Mouse (Mus musculus) cortical plate, adult 2 months (tissue): ENCODE data around the gene Vamp4. TPM values are rescaled to one million over a fixed set of nuclear protein-coding genes. Genes with fewer than 3 reads are reported as not detected.
A peak's percentile ranks its signal among the peaks of the same experiment; 100 is the strongest.
"Not testable (repeated sequence)": the region's sequence is repeated elsewhere in the genome, so short reads cannot be mapped to it uniquely, and the experiment has no call there.

ENCODE experiments used
- H3K27ac ChIP-seq: fragments of 200-500 bp; 2 replicates; pipeline ENCODE4 v1.5.1; 2012; ENCODE audit warnings: low read length, control low read depth, inconsistent platforms; ENCODE audit not compliant: insufficient read depth
- H3K4me1 ChIP-seq: fragments of 200-500 bp; 2 replicates; pipeline ENCODE4 v1.6.1; 2011; ENCODE audit warnings: low read length; ENCODE audit not compliant: control insufficient read depth, insufficient read depth
- H3K4me3 ChIP-seq: fragments of 200-500 bp; 2 replicates; pipeline ENCODE4 v1.5.1; 2011; ENCODE audit warnings: mild to moderate bottlenecking, low read length, control low read depth; ENCODE audit not compliant: insufficient read depth
- CTCF ChIP-seq: fragments of 200-500 bp; IDR thresholded peaks from 2 replicates; pipeline ENCODE4 v1.5.1; 2011; ENCODE audit warnings: mild to moderate bottlenecking, control low read depth, low read length; ENCODE audit not compliant: insufficient read depth; ENCODE audit errors: extremely low read depth
- POLR2A ChIP-seq: fragments of 200-500 bp; IDR thresholded peaks from 2 replicates; pipeline ENCODE4 v1.6.1; 2011; ENCODE audit warnings: mild to moderate bottlenecking, low read length, control low read depth; ENCODE audit not compliant: insufficient read depth; ENCODE audit errors: extremely low read depth
- polyA plus RNA-seq: library from polyadenylated mRNA; depleted of rRNA; stranded (reverse); fragments of >200 nt; gene quantifications from 2 replicates; pipeline ENCODE4 v1.2.3, GENCODE M21; 2012

Gene Vamp4
- polyA plus RNA-seq, 1 experiment, result 82.2 TPM

DNA sequence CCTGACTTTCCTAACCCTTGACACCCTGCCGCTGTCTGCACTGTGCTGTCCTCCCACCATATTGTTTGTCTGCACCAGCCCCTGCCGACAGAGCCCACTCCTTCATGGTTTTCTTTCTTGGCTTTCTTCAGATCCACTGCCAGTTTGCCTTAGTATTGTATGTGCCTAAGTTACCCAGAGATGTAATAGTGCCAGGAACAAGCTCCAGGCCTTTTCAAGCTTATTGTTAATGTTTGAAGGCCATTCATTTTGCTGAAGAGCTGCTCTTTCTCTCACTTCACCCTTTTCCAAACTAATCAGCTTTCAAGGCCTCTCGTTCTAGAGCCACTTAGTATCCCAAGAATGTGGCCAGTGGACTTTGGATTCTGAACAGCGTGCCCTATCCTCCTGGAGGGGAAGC, 40.9 kb downstream of the Vamp4 start:
- TF ChIP-seq CTCF, result no peak
- TF ChIP-seq POLR2A, result no peak
- no peaks in the 10 kb centered on the region for H3K4me1 ChIP-seq
- H3K4me3 ChIP-seq, result no peak overlapping the region
- no peak overlapping the region for H3K27ac ChIP-seq

- Histone ChIP-seq H3K4me3 (no peak overlapping the region), H3K4me1 (no peaks in the 10 kb centered on the region), H3K27ac (no peak overlapping the region)
- no peak for TF ChIP-seq POLR2A
- no peak for TF ChIP-seq CTCF
These were observed 45.2 kb downstream of the Vamp4 start for GRCm38 (mm10) chr1:162615511-162615910.

DNA sequence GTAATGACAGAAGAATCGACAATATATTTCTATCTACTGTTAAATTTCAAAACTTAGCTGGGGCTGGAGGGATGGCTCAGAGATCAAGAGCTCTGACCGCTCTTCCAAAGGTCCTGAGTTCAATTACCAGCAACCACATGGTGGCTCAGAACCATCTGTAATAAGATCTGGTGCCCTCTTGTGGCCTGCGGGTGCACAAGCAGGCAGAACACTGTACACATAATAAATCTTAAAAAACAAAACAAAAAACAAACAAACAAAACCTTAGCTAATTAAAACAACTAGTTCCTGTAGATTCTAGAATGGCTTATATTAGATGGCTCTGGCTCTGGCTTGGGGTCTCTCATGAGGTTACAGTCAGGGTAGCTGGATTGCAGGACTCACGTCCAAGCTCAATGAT, 50.2 kb downstream of the Vamp4 start:
- no peaks in the 10 kb centered on the region for H3K4me1 ChIP-seq
- no peak overlapping the region for H3K4me3 ChIP-seq

DNA sequence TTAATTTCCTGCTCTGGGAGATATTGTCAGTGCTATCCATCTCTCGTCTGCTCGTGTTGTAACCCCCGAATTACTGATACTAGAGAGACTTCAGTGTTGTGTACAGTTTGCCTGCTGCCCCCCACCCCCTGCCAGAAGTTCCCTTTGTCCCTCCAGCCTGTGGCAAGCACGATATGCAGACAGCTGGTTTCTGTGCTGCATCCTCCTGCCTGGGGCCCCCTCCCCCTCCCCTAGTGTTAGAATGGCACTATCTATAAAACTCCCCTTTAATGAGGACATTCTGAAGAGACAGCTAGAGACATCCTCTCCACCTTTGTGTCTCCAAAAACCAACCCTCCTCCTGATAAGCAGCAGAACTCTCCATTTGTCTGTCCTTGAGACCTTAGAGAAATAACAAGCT, 53.6 kb downstream of the Vamp4 start:
- Histone ChIP-seq H3K27ac (no peak overlapping the region), H3K4me3 (no peak overlapping the region), H3K4me1 (no peaks in the 10 kb centered on the region)
- TF ChIP-seq CTCF, result no peak
- TF ChIP-seq POLR2A, result no peak

More for the DNA sequence above, 50.2 kb downstream of the Vamp4 start:
- H3K27ac ChIP-seq, result no peak overlapping the region
- peak; percentile 19; the same call in 1 of the 2 replicates for TF ChIP-seq CTCF
- TF ChIP-seq POLR2A, result no peak

GRCm38 (mm10) chr1:162625229-162625628, 54.9 kb downstream of the Vamp4 start:
- Histone ChIP-seq H3K27ac (no peak overlapping the region), H3K4me1 (no peaks in the 10 kb centered on the region), H3K4me3 (no peak overlapping the region)
- no peak for TF ChIP-seq CTCF
- TF ChIP-seq POLR2A, result no peak

GRCm38 (mm10) chr1:162627821-162628220, 57.5 kb downstream of the Vamp4 start:
- not testable (repeated sequence) for H3K4me1 ChIP-seq, H3K4me3 ChIP-seq, H3K27ac ChIP-seq

DNA sequence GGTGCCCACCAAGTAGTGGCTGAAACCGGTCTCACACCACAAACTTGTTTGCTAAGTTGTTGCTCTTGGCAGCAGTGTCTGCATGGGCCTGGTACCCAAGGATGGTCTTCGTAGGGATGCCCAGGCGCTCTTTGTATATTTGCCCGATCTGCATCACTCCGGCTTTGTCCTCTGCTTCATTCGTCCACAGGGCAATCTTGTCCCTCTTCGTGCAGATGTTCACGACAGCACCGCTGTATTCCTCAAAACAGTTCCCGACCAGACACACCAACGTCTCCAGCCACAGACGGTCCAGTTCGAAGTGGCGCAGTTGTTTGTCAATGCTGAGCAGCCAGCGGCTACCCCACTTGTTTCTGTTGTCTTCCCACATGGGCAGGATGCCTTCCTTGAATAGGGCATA, 58.0 kb downstream of the Vamp4 start:
- not testable (repeated sequence) for H3K4me3 ChIP-seq, H3K4me1 ChIP-seq, H3K27ac ChIP-seq

DNA sequence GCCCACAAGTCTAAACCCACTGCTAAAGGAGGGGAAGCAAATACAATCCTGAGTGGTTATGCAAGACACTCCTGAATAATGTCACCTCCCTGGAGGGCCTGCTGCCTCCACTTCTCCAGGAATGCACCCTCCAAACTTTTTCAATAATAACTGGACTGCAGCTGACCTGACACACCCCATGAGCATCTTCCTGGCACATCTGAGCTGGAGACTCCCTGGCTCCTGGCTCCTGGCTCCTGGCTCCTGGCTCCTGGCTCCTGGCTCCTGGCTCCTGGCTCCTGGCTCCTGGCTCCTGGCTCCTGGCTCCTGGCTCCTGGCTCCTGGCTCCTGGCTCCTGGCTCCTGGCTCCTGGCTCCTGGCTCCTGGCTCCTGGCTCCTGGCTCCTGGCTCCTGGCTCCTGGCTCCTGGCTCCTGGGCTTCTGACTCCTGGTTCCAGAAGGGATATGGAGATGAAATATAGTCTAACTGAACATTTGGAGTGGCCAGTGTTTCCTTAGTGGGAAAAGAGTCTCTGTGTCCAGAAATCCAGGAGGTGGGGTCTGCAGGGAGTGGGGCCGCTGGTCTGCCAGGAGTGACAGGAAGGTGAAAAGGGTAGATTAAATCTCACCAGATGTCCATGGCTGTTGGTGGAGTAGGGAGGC, 65.1 kb downstream of the Vamp4 start:
- H3K27ac ChIP-seq, H3K4me3 ChIP-seq, H3K4me1 ChIP-seq: not testable (repeated sequence)

DNA sequence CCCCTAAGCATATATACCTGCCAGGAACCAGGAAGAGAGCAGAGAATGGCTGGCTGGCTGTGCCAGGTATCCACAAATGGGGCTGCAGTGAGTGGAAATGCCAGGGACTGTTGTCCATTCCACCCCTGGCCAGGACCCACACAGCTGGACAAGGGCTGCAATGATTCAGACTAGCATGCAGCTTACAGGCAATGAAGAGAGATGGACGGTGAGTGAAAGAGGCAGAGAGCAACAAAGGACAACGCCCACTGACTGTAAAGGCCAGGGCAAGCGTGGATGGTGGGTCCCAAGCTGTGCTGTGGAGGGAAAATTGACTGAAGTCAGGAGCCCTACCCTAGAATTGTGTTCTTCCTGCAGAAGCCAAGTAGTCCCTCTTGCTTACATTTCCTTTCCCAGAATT, 66.2 kb downstream of the Vamp4 start:
- TF ChIP-seq CTCF (no peak), POLR2A (no peak)
- H3K27ac ChIP-seq, result no peak overlapping the region
- no peak overlapping the region for H3K4me3 ChIP-seq
- no peaks in the 10 kb centered on the region for H3K4me1 ChIP-seq

DNA sequence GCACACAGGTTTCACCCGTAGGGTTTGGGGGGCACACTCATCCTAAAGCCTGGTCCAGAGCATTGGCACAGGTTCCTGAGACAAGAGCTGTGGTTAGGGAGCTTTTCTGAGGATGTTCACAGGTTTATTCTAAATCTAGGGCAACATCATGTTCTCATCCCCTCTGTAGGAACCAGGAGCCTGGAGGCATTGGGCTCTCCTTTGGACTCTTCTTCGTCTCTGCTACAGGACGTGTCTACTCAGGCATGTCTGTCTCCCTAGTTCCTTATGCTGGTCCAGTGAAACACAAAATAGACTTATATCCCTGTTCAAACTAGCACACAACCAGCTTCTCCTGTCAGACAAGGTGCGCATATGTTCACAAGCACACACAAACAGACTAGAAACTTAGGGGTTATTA, 68.2 kb downstream of the Vamp4 start:
- TF ChIP-seq CTCF, result no peak
- no peak for TF ChIP-seq POLR2A
- no peak overlapping the region for H3K4me3 ChIP-seq
- no peak overlapping the region for H3K27ac ChIP-seq
- H3K4me1 ChIP-seq, result no peaks in the 10 kb centered on the region
